Mouse (Mus musculus) lung, adult 2 months (tissue): ENCODE measurements at regions not wholly inside any gene's neighbourhood (a gene's known extent, or its start where the extent isn't known, plus 50 kb on each side); places are given as distances from the start of the nearest gene placed in this dataset.

Experiments
- DNase-seq: peaks from one replicate; pipeline ENCODE4 v3.0.0; 2022
- H3K4me1 ChIP-seq: fragments of 200-500 bp; 2 replicates; pipeline ENCODE4 v1.6.1; 2011; ENCODE audit warnings: low read length; ENCODE audit not compliant: control insufficient read depth, insufficient read depth
- H3K4me3 ChIP-seq: fragments of 200-500 bp; replicated peaks from 2 replicates; pipeline ENCODE3; 2011; ENCODE audit warnings: low read depth, mild to moderate bottlenecking, control low read depth, low read length; ENCODE audit errors: extremely low read depth
- CTCF ChIP-seq: fragments of 200-500 bp; IDR thresholded peaks from 2 replicates; pipeline ENCODE4 v1.5.1; 2011; ENCODE audit warnings: mild to moderate bottlenecking, low read length, control low read depth; ENCODE audit not compliant: insufficient read depth
- POLR2A ChIP-seq: fragments of 200-500 bp; IDR thresholded peaks from 2 replicates; pipeline ENCODE4 v1.6.1; 2011; ENCODE audit warnings: low read depth, mild to moderate bottlenecking, control low read depth, low read length, borderline replicate concordance; ENCODE audit errors: extremely low read depth
- whole genome bisulfite sequencing: fragments of 180-500 bp; shearing (Covaris S2); methylation state at CpG from one replicate; pipeline ENCODE4 v1.1.7; 2018; 5-methylcytosine and 5-hydroxymethylcytosine counted together

DNA sequence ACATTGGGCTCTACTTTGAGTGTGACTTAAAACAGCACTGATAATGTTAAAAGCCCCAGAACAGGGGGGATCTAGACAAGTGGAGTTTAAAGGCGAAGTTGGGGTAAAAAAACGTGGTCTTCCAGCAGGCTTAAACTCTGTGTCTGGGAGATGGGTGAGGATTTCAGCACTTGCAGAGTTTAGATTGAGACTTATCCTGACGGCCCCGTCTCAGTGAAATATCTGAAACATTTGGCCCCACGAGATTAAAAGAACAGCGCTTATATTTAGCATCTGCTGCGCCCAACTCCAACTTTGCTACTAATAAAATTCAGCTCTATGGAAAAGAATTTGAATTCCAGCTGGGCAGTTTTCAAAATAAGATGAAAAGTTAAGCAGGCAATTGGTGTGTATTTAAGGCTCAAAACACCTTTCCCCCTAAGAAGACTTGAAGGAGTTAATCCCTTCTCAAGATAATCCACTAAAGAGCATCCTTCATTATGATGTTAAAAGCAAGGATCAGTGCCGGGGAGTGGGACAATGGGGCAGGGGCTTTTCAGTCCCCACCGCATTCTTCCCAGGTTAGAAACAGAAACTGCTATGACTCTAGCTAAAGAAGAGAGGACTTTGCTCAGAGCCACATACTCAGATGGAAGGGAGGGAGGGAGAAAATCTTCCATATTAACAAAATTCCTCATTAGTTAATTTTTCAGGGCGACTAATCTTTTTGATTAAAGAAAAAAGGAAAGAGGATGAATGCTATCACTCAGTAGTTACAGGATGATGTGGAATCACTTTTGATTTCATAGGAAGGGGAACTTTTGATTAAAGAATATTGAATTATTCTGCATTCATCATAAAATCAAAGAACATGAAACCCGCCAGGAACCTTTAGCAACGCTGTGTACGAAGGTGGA, 225.1 kb upstream of the Nr2f2 start:
- 60% methylated on average over 13 of the region's 13 CpGs for WGBS
- TF ChIP-seq POLR2A (no peak), CTCF (no peak)
- DNase-seq, result no peak
- Histone ChIP-seq H3K4me1 (no peaks in the 10 kb centered on the region), H3K4me3 (no peak overlapping the region)

DNA sequence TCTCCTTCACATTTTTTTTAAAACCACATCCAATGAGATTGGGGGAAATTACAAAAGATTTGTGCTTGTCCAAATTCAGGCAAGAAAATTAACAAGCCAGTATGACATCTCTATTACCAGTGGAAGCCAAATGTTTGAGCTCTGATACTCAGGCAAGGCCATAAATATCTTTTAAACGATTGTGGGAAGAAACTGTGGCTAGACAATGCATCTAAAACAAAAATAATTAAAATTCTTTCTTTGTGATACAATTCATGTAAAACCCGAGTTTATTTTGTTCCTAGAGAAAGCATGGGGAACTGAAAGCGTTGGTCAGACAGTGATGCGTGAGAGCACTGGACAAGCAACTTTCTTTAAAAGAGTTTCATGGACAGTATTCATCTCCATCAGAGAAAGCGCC, 223.2 kb upstream of the Nr2f2 start:
- 62% methylated on average over 5 of the region's 5 CpGs for WGBS
- TF ChIP-seq POLR2A (no peak), CTCF (no peak)

DNA sequence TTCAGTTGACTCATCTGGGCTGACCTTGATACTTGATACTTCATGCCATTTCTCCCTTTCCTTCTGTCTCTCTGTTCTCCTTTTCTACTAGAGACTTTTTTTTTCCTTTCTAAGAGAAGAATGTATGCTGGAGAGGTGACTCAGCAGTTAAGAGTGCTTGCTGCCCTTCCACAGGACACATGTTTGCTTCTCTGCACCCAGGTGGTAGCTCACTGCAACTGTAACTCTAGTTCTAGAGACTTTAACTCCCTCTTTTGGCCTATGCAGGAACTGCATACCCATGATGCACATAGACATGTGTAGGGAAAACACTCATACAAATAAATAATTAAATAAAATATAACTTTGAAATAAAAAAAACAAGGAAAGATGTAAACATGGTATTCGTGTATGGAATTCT, 221.5 kb upstream of the Nr2f2 start:
- TF ChIP-seq CTCF (no peak), POLR2A (no peak)
- H3K4me1 ChIP-seq, result no peaks in the 10 kb centered on the region
- WGBS, result 86% methylated on average over 1 of the region's 1 CpGs
- no peak overlapping the region for H3K4me3 ChIP-seq
- no peak for DNase-seq

More for the DNA sequence above, 223.2 kb upstream of the Nr2f2 start:
- Histone ChIP-seq H3K4me1 (no peaks in the 10 kb centered on the region), H3K4me3 (no peak overlapping the region)
- no peak for DNase-seq

- TF ChIP-seq POLR2A, result no peak
- no peak for DNase-seq
- WGBS, result 68% methylated on average over 13 of the region's 13 CpGs
- no peaks in the 10 kb centered on the region for H3K4me1 ChIP-seq
- no peak overlapping the region for H3K4me3 ChIP-seq
These were observed 217.9 kb upstream of the Nr2f2 start for GRCm38 (mm10) chr7:70584480-70584879.

DNA sequence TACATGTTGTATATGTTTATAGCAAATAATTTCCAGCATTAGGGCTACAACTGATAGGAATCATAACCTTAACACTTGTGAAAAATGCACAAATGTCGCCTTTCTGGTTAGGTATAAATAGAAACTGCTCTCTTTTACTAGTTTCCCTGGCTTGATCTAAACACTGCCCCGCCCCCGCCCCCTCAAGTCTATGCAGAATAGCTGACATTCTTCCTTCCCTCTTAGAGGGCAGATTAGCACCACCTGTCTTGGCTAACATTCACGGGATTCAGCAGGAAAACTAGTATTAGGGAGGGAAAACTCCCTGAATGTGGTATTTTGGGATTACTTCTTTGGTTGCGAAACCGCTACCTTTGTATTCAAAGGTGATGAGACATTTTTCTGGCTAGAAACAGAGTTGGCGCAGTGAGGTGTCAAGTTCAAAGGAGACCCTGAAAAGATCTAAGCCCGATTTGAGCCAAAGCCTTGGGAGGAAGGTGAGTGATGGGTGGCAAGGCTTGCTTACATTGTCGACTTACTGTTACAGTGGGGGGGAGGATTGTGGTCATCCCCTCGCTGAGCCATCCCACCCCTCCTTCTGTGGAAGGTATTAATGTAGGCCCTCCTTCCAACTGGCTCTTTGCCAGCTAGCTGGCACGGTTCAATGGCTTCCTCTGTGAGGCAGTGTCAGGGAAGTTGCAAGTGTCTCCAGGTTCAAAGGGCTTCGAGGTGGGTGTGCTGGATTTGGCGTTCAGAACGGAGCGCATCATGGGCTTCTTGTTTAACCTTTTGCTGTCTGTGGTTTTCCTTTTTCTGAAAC, 209.8 kb upstream of the Nr2f2 start:
- DNase-seq, result peak; percentile 26
- TF ChIP-seq CTCF, result no peak
- no peak for TF ChIP-seq POLR2A
- 35% methylated on average over 15 of the region's 15 CpGs for WGBS

GRCm38 (mm10) chr7:70575614-70576013, 209.1 kb upstream of the Nr2f2 start:
- H3K4me3 ChIP-seq, result no peak overlapping the region
- DNase-seq, result peak; percentile 39
- 45% methylated on average over 2 of the region's 2 CpGs for WGBS
- no peaks in the 10 kb centered on the region; the same call in 1 of the 2 replicates for H3K4me1 ChIP-seq
- TF ChIP-seq POLR2A, result no peak
- no peak for TF ChIP-seq CTCF

More for the DNA sequence above, 209.8 kb upstream of the Nr2f2 start:
- H3K4me1 ChIP-seq, result no peaks in the 10 kb centered on the region; the same call in 1 of the 2 replicates
- no peak overlapping the region for H3K4me3 ChIP-seq

- Histone ChIP-seq H3K4me1 (no peaks in the 10 kb centered on the region; the same call in 1 of the 2 replicates), H3K4me3 (no peak overlapping the region)
- TF ChIP-seq POLR2A (no peak), CTCF (no peak)
- 71% methylated on average over 6 of the region's 6 CpGs for WGBS
- DNase-seq, result no peak
These were observed 207.7 kb upstream of the Nr2f2 start for GRCm38 (mm10) chr7:70574194-70574593.

DNA sequence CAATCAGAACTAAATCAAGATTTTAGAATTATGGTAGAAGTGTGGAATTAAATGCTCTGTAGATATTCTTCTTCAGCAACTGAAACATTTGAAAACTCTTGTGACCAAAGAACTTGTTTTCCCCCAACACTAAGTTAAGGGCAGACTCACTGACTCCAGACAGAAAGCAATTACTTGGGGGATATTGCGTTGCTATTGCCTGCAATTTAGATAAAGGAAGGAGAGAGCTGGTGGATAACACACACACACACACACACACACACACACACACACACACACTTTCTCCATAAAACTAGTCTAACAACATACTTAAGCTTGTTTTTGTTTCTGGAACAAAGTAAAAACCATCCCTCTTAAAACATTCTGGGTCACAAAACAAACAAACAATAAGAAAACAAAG, 198.5 kb upstream of the Nr2f2 start:
- no peaks in the 10 kb centered on the region for H3K4me1 ChIP-seq
- no peak for TF ChIP-seq CTCF
- no peak for TF ChIP-seq POLR2A
- DNase-seq, result no peak
- no peak overlapping the region for H3K4me3 ChIP-seq
- WGBS, result 72% methylated on average over 1 of the region's 1 CpGs

DNA sequence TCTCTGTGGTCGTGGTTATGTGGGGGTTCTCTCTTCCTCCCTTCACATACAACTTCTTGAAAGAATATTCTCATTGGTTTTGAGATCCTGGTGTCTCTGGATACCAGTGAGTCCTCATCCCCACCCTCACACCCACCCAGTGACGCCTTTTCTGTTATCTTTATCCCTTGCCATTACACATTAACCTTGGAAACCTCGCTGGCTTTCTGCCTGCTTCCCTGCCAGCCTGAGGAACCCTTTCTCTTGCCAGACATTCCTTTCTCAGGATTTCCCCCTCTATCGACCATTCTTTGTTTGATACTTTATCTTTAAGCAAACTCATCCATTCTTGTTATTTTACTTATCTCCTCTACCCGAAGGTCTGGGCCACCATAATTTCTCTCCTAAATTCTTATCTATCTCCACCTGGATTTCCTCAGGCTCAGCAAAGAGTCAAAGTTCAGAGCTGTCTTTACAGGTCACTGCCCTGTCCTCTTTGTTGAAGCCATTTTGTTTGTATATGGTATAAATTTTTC, 182.5 kb upstream of the Nr2f2 start:
- H3K4me3 ChIP-seq, result no peak overlapping the region
- 39% methylated on average over 5 of the region's 5 CpGs for WGBS
- TF ChIP-seq CTCF, result no peak
- TF ChIP-seq POLR2A, result no peak
- no peak for DNase-seq
- no peaks in the 10 kb centered on the region for H3K4me1 ChIP-seq
